In genomic region chr6:115313235-115313738, GRCm38 (mm10) we compare ENCODE assay signal across 10 mouse cellular contexts. TPM values are rescaled to one million over a fixed set of nuclear protein-coding genes. Genes with fewer than 3 reads are reported as not detected.
DNase-seq lines count a peak whose midpoint lies in the region; ATAC-seq lines count a peak whose summit lies in the region.
"Had no signal": no experiment of that assay in that cellular context is flagged by ENCODE, and none has a peak within 500 bp of the region (broad histone marks: within the 10 kb centered on the region; RNA-seq: fewer than 3 reads in every experiment).

No protein-coding gene starts in this region.

- peak; percentile 46 to 68 for DNase-seq in layer of hippocampus, adult 18-20 months (ENCODE audit: low spot score in 2 of 2)
- DNase-seq in layer of hippocampus, postnatal 25 days (ENCODE audit: extremely low spot score in 1 of 2, low spot score in 1 of 2): no peak
- peak; percentile 9 for DNase-seq in ES-CJ7 (ENCODE audit: low read depth, low spot score)
- DNase-seq in cerebellum, adult 18-20 months: peak; percentile 77 to 81
- DNase-seq in left cerebral cortex, adult 9 months (ENCODE audit: low spot score in 2 of 2): peak; percentile 58 to 61
- DNase-seq in thymus, postnatal 0 days (ENCODE audit: low spot score): no peak
- DNase-seq: liver, postnatal 0 days had no signal

- no peak overlapping the region for H3K9ac ChIP-seq in kidney, embryonic 15.5 days
- H3K9ac ChIP-seq: liver, postnatal 0 days had no signal

- no peak overlapping the region for H3K27ac ChIP-seq in kidney, embryonic 15.5 days

- H3K27me3 ChIP-seq in kidney, embryonic 15.5 days: peaks cover 3% of the 10 kb centered on the region; the same call in 1 of the 2 replicates
- H3K27me3 ChIP-seq: Patski had no signal

- no peaks in the 10 kb centered on the region for H3K9me3 ChIP-seq in kidney, embryonic 15.5 days (replicated peaks)

- no peak for ATAC-seq in kidney, embryonic 15.5 days (replicated peaks; ENCODE audit: low FRiP score)
- ATAC-seq in inflammation-experienced regulatory T-cells, adult 6 months: no peak
- ATAC-seq: liver, postnatal 0 days; Patski had no signal

- H3K4me2 ChIP-seq in kidney, embryonic 15.5 days: no peak overlapping the region

- peaks cover 4% of the 10 kb centered on the region; the same call in 1 of the 2 replicates for H3K4me1 ChIP-seq in kidney, embryonic 15.5 days

- H3K36me3 ChIP-seq in kidney, embryonic 15.5 days: no peaks in the 10 kb centered on the region

- no peak overlapping the region for H3K4me3 ChIP-seq in kidney, embryonic 15.5 days (replicated peaks)

- 51% methylated on average over 9 of the region's 9 CpGs for WGBS in kidney, embryonic 15.5 days

RNA-seq across cellular contexts. Expression of gene Pparg, which starts 47.5 kb away (rescaled TPM):
- 1 to 10 TPM; 2.0 to 2.1 TPM for total RNA-seq in layer of hippocampus, adult 18-20 months (2021)
- 1 to 10 TPM; 1.1 to 1.2 TPM for total RNA-seq in layer of hippocampus, postnatal 25 days (2021)
- 4.7 and 5.9 TPM in 2 replicates for polyA plus RNA-seq in thymus, postnatal 0 days (2015; fragmentation: Nextera tagmentation; extraction: Ambion mirVana)
- 5.0 and 5.7 TPM in 2 replicates for polyA plus RNA-seq in kidney, embryonic 15.5 days (2015; fragmentation: Nextera tagmentation; extraction: Ambion mirVana)
- under 1 TPM; 0.43 to 0.99 (median 0.54) TPM for polyA plus RNA-seq in inflammation-experienced regulatory T-cells, adult 6 months (2017; shearing (Covaris generic))

Comparison
In these comparisons a context has a peak if more than half of its experiments do, and no peak if none do; other contexts are left out.
1. DNase-seq: peak in layer of hippocampus, adult 18-20 months (2 of 2), ES-CJ7 (single experiment), cerebellum, adult 18-20 months (2 of 2) and left cerebral cortex, adult 9 months (2 of 2); none in layer of hippocampus, postnatal 25 days (0 of 2) and thymus, postnatal 0 days (single experiment).